Mouse (Mus musculus) embryonic facial prominence, embryonic 11.5 days (tissue): ENCODE data around the gene Cd47. TPM values are rescaled to one million over a fixed set of nuclear protein-coding genes. Genes with fewer than 3 reads are reported as not detected.

Source experiments
- ATAC-seq: fragments of 200-750 bp; cut with Nextera tagmentation; replicated peaks from 2 replicates; pipeline ENCODE4 v1.8.0; 2017; ENCODE audit warnings: low read depth; ENCODE audit not compliant: insufficient number of reproducible peaks, low FRiP score, low TSS enrichment
- DNase-seq: peaks from one replicate; pipeline ENCODE4 v3.0.0-alpha.2; 2015; ENCODE audit warnings: low spot score
- H3K27ac ChIP-seq: fragments of 300-500 bp; sonication (generic); replicated peaks from 2 replicates; pipeline ENCODE4 v1.5.1; 2014; ENCODE audit warnings: mild to moderate bottlenecking, low read depth, low read length, control low read depth
- H3K27me3 ChIP-seq: fragments of 300-500 bp; sonication (generic); 2 replicates; pipeline ENCODE4 v1.6.1; 2014; ENCODE audit warnings: mild to moderate bottlenecking, low read length, moderate library complexity, mixed read lengths; ENCODE audit not compliant: control insufficient read depth, insufficient read depth
- H3K36me3 ChIP-seq: fragments of 300-500 bp; sonication (generic); replicated peaks from 2 replicates; pipeline ENCODE4 v1.6.1; 2014; ENCODE audit warnings: low read depth, mild to moderate bottlenecking, low read length, moderate library complexity, mixed read lengths; ENCODE audit not compliant: control insufficient read depth, insufficient read depth
- H3K4me1 ChIP-seq: fragments of 300-500 bp; sonication (generic); 2 replicates; pipeline ENCODE4 v1.6.1; 2014; ENCODE audit warnings: low read length, mixed read lengths; ENCODE audit not compliant: control insufficient read depth, insufficient read depth
- H3K4me2 ChIP-seq: fragments of 300-500 bp; sonication (generic); 2 replicates; pipeline ENCODE4 v1.6.1; 2014; ENCODE audit warnings: low read depth, mild to moderate bottlenecking, control low read depth, low read length, moderate library complexity
- H3K4me3 ChIP-seq: fragments of 300-500 bp; sonication (generic); 2 replicates; pipeline ENCODE4 v1.5.1; 2014; ENCODE audit warnings: low read depth, low read length, control low read depth
- H3K9ac ChIP-seq: fragments of 300-500 bp; sonication (generic); replicated peaks from 2 replicates; pipeline ENCODE4 v1.6.1; 2014; ENCODE audit warnings: mild to moderate bottlenecking, control low read depth, low read length
- H3K9me3 ChIP-seq: fragments of 300-500 bp; sonication (generic); replicated peaks from 2 replicates; pipeline ENCODE4 v1.6.1; 2016; ENCODE audit warnings: mild to moderate bottlenecking, low read length, inconsistent platforms, mixed read lengths; ENCODE audit not compliant: control insufficient read depth
- WGBS: fragments of 180-500 bp; shearing (Covaris S2); extraction: QIAGEN DNeasy Blood & Tissue Kit; methylation state at CpG from one replicate; pipeline ENCODE4 v1.1.7; 2014; 5-methylcytosine and 5-hydroxymethylcytosine counted together
- polyA plus RNA-seq: library from polyadenylated mRNA; unstranded; fragments of >200 nt; fragmentation: Nextera tagmentation; extraction: Ambion mirVana; gene quantifications from 2 replicates; pipeline ENCODE4 v1.2.1, GENCODE M21; 2014

Cd47 gene
- polyA plus RNA-seq, 1 experiment from 2014 or later, result 48.5 TPM

- WGBS, result 90% methylated on average over 7 of the region's 7 CpGs
- ATAC-seq, result no peak
- no peak overlapping the region for H3K4me2 ChIP-seq
- H3K36me3 ChIP-seq, result no peaks in the 10 kb centered on the region
- H3K4me1 ChIP-seq, result no peaks in the 10 kb centered on the region
- no peak overlapping the region for H3K9ac ChIP-seq
- no peak overlapping the region for H3K27ac ChIP-seq
- no peak overlapping the region for H3K4me3 ChIP-seq
- no peaks in the 10 kb centered on the region for H3K27me3 ChIP-seq
- no peaks in the 10 kb centered on the region for H3K9me3 ChIP-seq
- DNase-seq, result no peak
These were observed 7.1 kb downstream of the Cd47 start for GRCm38 (mm10) chr16:49807419-49807841.

GRCm38 (mm10) chr16:49807862-49808430 is 7.6 kb downstream of the Cd47 start:
- Histone ChIP-seq H3K27me3 (no peaks in the 10 kb centered on the region), H3K4me2 (no peak overlapping the region), H3K4me3 (no peak overlapping the region), H3K36me3 (no peaks in the 10 kb centered on the region), H3K4me1 (no peaks in the 10 kb centered on the region), H3K9ac (no peak overlapping the region), H3K27ac (no peak overlapping the region), H3K9me3 (no peaks in the 10 kb centered on the region)
- WGBS, result 82% methylated on average over 18 of the region's 18 CpGs
- DNase-seq (no peak), ATAC-seq (no peak)

- H3K9ac ChIP-seq, result no peak overlapping the region
- WGBS, result 79% methylated on average over 2 of the region's 2 CpGs
- H3K27ac ChIP-seq, result no peak overlapping the region
- no peak overlapping the region for H3K4me3 ChIP-seq
- no peaks in the 10 kb centered on the region for H3K4me1 ChIP-seq
- no peaks in the 10 kb centered on the region for H3K36me3 ChIP-seq
- no peak overlapping the region for H3K4me2 ChIP-seq
- H3K9me3 ChIP-seq, result no peaks in the 10 kb centered on the region
- no peaks in the 10 kb centered on the region for H3K27me3 ChIP-seq
- DNase-seq (no peak), ATAC-seq (no peak)
These were observed 11.6 kb downstream of the Cd47 start for GRCm38 (mm10) chr16:49811897-49812296.

- ATAC-seq (peak; percentile 84), DNase-seq (peak; percentile 79)
- 39% methylated on average over 10 of the region's 10 CpGs for WGBS
These were observed 12.7 kb downstream of the Cd47 start for GRCm38 (mm10) chr16:49812821-49813616.

GRCm38 (mm10) chr16:49814419-49814818 is 14.1 kb downstream of the Cd47 start:
- DNase-seq, result no peak
- ATAC-seq, result 0 out of 2 replicates have a peak, but pooled peaks have one; percentile 46
- H3K4me1 ChIP-seq, result no peaks in the 10 kb centered on the region
- no peak overlapping the region for H3K9ac ChIP-seq
- no peak overlapping the region for H3K4me3 ChIP-seq
- no peaks in the 10 kb centered on the region for H3K36me3 ChIP-seq
- H3K4me2 ChIP-seq, result no peak overlapping the region
- no peak overlapping the region for H3K27ac ChIP-seq
- no peaks in the 10 kb centered on the region for H3K9me3 ChIP-seq
- H3K27me3 ChIP-seq, result no peaks in the 10 kb centered on the region
- 52% methylated on average over 4 of the region's 4 CpGs for WGBS

More at GRCm38 (mm10) chr16:49812821-49813616, 12.7 kb downstream of the Cd47 start:
- no peaks in the 10 kb centered on the region for H3K27me3 ChIP-seq
- no peaks in the 10 kb centered on the region for H3K36me3 ChIP-seq
- no peaks in the 10 kb centered on the region for H3K9me3 ChIP-seq
- H3K27ac ChIP-seq, result no peak overlapping the region
- H3K4me3 ChIP-seq, result no peak overlapping the region
- H3K4me1 ChIP-seq, result no peaks in the 10 kb centered on the region
- no peak overlapping the region for H3K9ac ChIP-seq
- H3K4me2 ChIP-seq, result no peak overlapping the region

- Histone ChIP-seq H3K9ac (no peak overlapping the region), H3K27me3 (no peaks in the 10 kb centered on the region), H3K9me3 (no peaks in the 10 kb centered on the region), H3K4me3 (no peak overlapping the region), H3K4me1 (no peaks in the 10 kb centered on the region), H3K27ac (no peak overlapping the region), H3K4me2 (no peak overlapping the region), H3K36me3 (no peaks in the 10 kb centered on the region)
- WGBS, result 82% methylated on average over 3 of the region's 3 CpGs
- DNase-seq, result no peak
- ATAC-seq, result no peak
These were observed 16.6 kb downstream of the Cd47 start for GRCm38 (mm10) chr16:49816889-49817288.

- no peak for ATAC-seq
These were observed 17.8 kb downstream of the Cd47 start for GRCm38 (mm10) chr16:49818146-49818545.

GRCm38 (mm10) chr16:49818627-49819026 is 18.3 kb downstream of the Cd47 start:
- Histone ChIP-seq H3K9ac (no peak overlapping the region), H3K27ac (no peak overlapping the region), H3K4me2 (no peak overlapping the region), H3K4me1 (no peaks in the 10 kb centered on the region), H3K27me3 (no peaks in the 10 kb centered on the region), H3K9me3 (no peaks in the 10 kb centered on the region), H3K4me3 (no peak overlapping the region), H3K36me3 (no peaks in the 10 kb centered on the region)
- peak; percentile 42 for DNase-seq
- WGBS, result 34% methylated on average over 6 of the region's 6 CpGs
- no peak for ATAC-seq

More at GRCm38 (mm10) chr16:49818146-49818545, 17.8 kb downstream of the Cd47 start:
- DNase-seq, result no peak
- Histone ChIP-seq H3K4me3 (no peak overlapping the region), H3K4me1 (no peaks in the 10 kb centered on the region), H3K4me2 (no peak overlapping the region), H3K27ac (no peak overlapping the region), H3K9me3 (no peaks in the 10 kb centered on the region), H3K27me3 (no peaks in the 10 kb centered on the region), H3K36me3 (no peaks in the 10 kb centered on the region), H3K9ac (no peak overlapping the region)
- 73% methylated on average over 5 of the region's 5 CpGs for WGBS
